Mouse (Mus musculus): ENCODE measurements around the gene Rgs10. TPM values are rescaled to one million over a fixed set of nuclear protein-coding genes. Genes with fewer than 3 reads are reported as not detected.

The Rgs10 gene
- polyA plus RNA-seq, 1 experiment from 2014 or later: 14.0 TPM

DNA sequence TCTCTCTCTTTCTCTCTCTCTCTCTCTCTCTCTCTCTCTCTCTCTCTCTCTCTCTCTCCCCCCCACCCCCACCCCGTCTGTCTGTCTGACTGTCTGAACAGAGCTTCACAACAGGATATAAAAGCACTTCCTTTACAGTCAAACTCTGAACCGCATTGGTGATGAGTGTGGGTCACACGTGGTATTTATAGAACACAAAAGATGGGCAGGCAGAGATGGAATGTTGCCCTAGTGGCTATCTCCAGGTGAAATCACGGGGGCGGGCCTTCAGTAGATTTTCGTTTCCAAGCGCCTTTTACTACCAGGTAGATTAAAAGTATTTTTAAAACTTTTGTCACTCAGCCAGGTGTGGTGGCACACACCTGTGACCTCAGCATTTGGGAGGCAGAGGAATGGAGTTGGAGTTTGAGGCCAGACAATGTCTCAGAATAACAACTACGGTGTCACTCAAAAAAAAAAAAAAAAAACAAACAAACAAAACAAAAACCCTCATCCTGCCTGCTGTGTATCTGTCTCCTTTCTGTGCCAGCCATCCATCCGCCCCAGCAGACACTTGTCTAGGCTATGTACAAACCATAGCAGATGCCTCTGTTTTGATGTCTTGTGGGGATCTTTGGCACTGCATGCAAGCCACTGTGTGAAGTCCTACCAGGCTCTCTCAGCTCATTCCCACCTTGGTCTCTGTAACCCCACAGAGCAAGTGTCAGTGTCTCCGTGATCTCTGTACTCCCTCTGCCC lies 34.7 kb downstream of the Rgs10 start:
- Histone ChIP-seq H3K9me3 (replicated peaks) (no peaks in the 10 kb centered on the region), H3K4me3 (replicated peaks) (no peak overlapping the region), H3K9ac (no peak overlapping the region), H3K4me2 (replicated peaks) (no peak overlapping the region), H3K27me3 (no peaks in the 10 kb centered on the region), H3K27ac (replicated peaks) (no peak overlapping the region), H3K4me1 (no peaks in the 10 kb centered on the region), H3K36me3 (no peaks in the 10 kb centered on the region)
- no peak for ATAC-seq (ENCODE audit: insufficient number of reproducible peaks, low FRiP score, low TSS enrichment, low read depth)
- WGBS: 68% methylated on average over 10 of the region's 10 CpGs

- H3K4me1 ChIP-seq: no peaks in the 10 kb centered on the region
- 78% methylated on average over 7 of the region's 7 CpGs for WGBS
- no peak overlapping the region for H3K4me3 ChIP-seq (replicated peaks)
- H3K9me3 ChIP-seq (replicated peaks): no peaks in the 10 kb centered on the region
- no peak overlapping the region for H3K9ac ChIP-seq
- no peaks in the 10 kb centered on the region for H3K27me3 ChIP-seq
- ATAC-seq (ENCODE audit: insufficient number of reproducible peaks, low FRiP score, low TSS enrichment, low read depth): no peak
- H3K36me3 ChIP-seq: no peaks in the 10 kb centered on the region
- no peak overlapping the region for H3K27ac ChIP-seq (replicated peaks)
- no peak overlapping the region for H3K4me2 ChIP-seq (replicated peaks)
Measured at GRCm38 (mm10) chr7:128383189-128383725, 35.3 kb downstream of the Rgs10 start.

- Histone ChIP-seq H3K9ac (no peak overlapping the region), H3K27me3 (no peaks in the 10 kb centered on the region), H3K9me3 (replicated peaks) (no peaks in the 10 kb centered on the region), H3K27ac (replicated peaks) (no peak overlapping the region), H3K36me3 (no peaks in the 10 kb centered on the region), H3K4me3 (replicated peaks) (no peak overlapping the region), H3K4me2 (replicated peaks) (no peak overlapping the region), H3K4me1 (no peaks in the 10 kb centered on the region)
- ATAC-seq (ENCODE audit: insufficient number of reproducible peaks, low FRiP score, low TSS enrichment, low read depth): no peak
- WGBS: 90% methylated on average over 6 of the region's 6 CpGs
Measured at GRCm38 (mm10) chr7:128382527-128382860, 36.1 kb downstream of the Rgs10 start.

DNA sequence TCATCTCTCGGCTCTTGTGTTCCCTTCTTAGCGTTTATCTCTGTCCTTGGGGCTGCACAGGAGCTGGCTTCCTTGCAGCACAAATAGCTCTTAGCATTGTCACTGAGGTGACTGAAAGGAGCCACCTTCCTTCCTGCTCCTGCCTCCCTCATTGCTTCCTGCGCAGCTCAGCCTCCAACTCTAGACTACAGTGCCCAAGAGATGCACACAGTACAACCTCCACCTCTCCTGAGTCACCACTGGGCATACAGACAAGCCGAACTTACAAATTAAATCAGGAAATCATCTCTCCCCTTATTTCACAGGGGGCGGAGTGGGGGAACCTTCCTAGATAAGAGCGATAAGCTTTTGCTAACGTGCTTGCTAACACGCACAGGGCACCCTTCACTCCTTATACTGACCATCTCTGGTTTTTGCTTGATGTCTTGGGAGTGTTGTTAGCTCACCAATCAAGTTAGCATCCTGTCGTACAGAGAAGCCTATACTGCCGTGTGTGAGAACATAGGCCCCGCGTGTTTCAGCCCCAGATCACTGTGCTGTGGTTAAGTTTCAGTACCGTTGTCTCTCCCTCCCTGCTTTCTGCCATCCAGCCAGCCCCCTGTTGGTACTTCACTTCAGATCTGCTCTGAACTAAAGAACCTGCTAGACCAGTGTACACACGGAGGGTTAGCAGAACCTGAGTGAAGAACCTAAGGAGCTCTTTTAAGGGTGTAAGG lies 36.6 kb downstream of the Rgs10 start:
- 72% methylated on average over 14 of the region's 14 CpGs for WGBS
- no peaks in the 10 kb centered on the region for H3K4me1 ChIP-seq
- no peak overlapping the region for H3K27ac ChIP-seq (replicated peaks)
- no peak overlapping the region for H3K9ac ChIP-seq
- ATAC-seq (ENCODE audit: insufficient number of reproducible peaks, low FRiP score, low TSS enrichment, low read depth): no peak
- H3K4me2 ChIP-seq (replicated peaks): no peak overlapping the region
- no peaks in the 10 kb centered on the region for H3K9me3 ChIP-seq (replicated peaks)
- no peaks in the 10 kb centered on the region for H3K27me3 ChIP-seq
- no peak overlapping the region for H3K4me3 ChIP-seq (replicated peaks)
- H3K36me3 ChIP-seq: no peaks in the 10 kb centered on the region

DNA sequence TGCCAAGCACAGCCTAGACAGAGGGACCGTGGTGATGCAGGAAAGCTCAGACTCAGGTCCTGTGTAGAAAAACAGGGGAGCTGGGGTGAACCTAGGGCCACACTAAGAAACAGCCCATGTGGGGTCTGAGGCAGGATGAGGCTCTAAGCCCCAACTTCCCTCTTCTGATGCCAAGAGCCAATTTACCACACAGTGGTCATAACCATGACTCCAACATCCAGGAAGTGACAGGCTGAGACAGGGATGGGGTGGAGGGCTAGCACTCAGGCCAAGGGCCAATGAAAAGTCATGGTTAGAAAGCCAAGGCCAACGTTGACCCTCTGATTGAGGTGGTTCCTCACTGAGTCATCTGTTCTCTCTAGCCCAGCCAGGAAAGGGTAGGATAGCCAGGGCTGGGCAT lies 37.6 kb downstream of the Rgs10 start:
- 86% methylated on average over 2 of the region's 2 CpGs for WGBS
- no peak overlapping the region for H3K27ac ChIP-seq (replicated peaks)
- H3K9me3 ChIP-seq (replicated peaks): no peaks in the 10 kb centered on the region
- no peaks in the 10 kb centered on the region for H3K4me1 ChIP-seq
- no peak overlapping the region for H3K4me2 ChIP-seq (replicated peaks)
- no peak overlapping the region for H3K4me3 ChIP-seq (replicated peaks)
- no peaks in the 10 kb centered on the region for H3K27me3 ChIP-seq
- no peak for ATAC-seq (ENCODE audit: insufficient number of reproducible peaks, low FRiP score, low TSS enrichment, low read depth)
- H3K36me3 ChIP-seq: no peaks in the 10 kb centered on the region
- H3K9ac ChIP-seq: no peak overlapping the region

- WGBS: 54% methylated on average over 16 of the region's 16 CpGs
- Histone ChIP-seq H3K4me2 (replicated peaks) (no peak overlapping the region), H3K27ac (replicated peaks) (0 out of 2 replicates have a peak overlapping the region, but pooled peaks have one; percentile 44), H3K4me3 (replicated peaks) (no peak overlapping the region), H3K36me3 (no peaks in the 10 kb centered on the region), H3K9me3 (replicated peaks) (no peaks in the 10 kb centered on the region), H3K9ac (no peak overlapping the region), H3K27me3 (no peaks in the 10 kb centered on the region), H3K4me1 (no peaks in the 10 kb centered on the region)
- ATAC-seq (ENCODE audit: insufficient number of reproducible peaks, low FRiP score, low TSS enrichment, low read depth): no peak
Measured at GRCm38 (mm10) chr7:128379162-128379805, 39.3 kb downstream of the Rgs10 start.

- Histone ChIP-seq H3K27ac (replicated peaks) (no peak overlapping the region), H3K4me2 (replicated peaks) (no peak overlapping the region), H3K36me3 (no peaks in the 10 kb centered on the region), H3K27me3 (no peaks in the 10 kb centered on the region), H3K4me1 (no peaks in the 10 kb centered on the region), H3K4me3 (replicated peaks) (no peak overlapping the region), H3K9me3 (replicated peaks) (no peaks in the 10 kb centered on the region), H3K9ac (no peak overlapping the region)
- 81% methylated on average over 11 of the region's 11 CpGs for WGBS
- ATAC-seq (ENCODE audit: insufficient number of reproducible peaks, low FRiP score, low TSS enrichment, low read depth): no peak
Measured at GRCm38 (mm10) chr7:128376206-128376701, 42.3 kb downstream of the Rgs10 start.

GRCm38 (mm10) chr7:128374156-128374555 lies 44.4 kb downstream of the Rgs10 start:
- H3K4me1 ChIP-seq: no peaks in the 10 kb centered on the region
- no peaks in the 10 kb centered on the region for H3K36me3 ChIP-seq
- ATAC-seq (ENCODE audit: insufficient number of reproducible peaks, low FRiP score, low TSS enrichment, low read depth): no peak
- H3K4me2 ChIP-seq (replicated peaks): no peak overlapping the region
- no peaks in the 10 kb centered on the region for H3K9me3 ChIP-seq (replicated peaks)
- no peaks in the 10 kb centered on the region for H3K27me3 ChIP-seq
- WGBS: 87% methylated on average over 11 of the region's 11 CpGs
- no peak overlapping the region for H3K4me3 ChIP-seq (replicated peaks)
- no peak overlapping the region for H3K9ac ChIP-seq
- H3K27ac ChIP-seq (replicated peaks): no peak overlapping the region

DNA sequence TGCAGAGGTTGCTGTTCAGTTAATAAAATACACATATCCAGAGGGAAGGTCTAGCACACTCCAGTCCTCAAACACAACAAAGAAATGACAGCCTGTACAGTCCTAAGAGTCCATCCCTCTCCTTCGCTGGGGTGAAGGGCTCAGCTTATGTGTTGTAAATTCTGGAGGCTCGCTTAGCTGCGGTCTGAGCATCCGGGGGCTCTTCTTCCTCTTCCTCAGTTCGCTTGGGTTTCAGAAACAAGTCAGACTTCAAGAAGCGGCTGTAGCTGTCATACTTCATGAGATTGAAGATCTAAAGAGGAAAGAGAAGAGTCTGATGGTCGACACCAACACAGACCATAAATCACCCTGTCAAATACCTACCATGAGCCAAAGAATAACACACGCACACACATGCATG lies 44.8 kb downstream of the Rgs10 start:
- H3K4me1 ChIP-seq: no peaks in the 10 kb centered on the region
- H3K4me3 ChIP-seq (replicated peaks): no peak overlapping the region
- no peak for ATAC-seq (ENCODE audit: insufficient number of reproducible peaks, low FRiP score, low TSS enrichment, low read depth)
- no peak overlapping the region for H3K4me2 ChIP-seq (replicated peaks)
- no peaks in the 10 kb centered on the region for H3K36me3 ChIP-seq
- no peaks in the 10 kb centered on the region for H3K27me3 ChIP-seq
- whole genome bisulfite sequencing: 83% methylated on average over 8 of the region's 8 CpGs
- no peak overlapping the region for H3K9ac ChIP-seq
- no peak overlapping the region for H3K27ac ChIP-seq (replicated peaks)
- no peaks in the 10 kb centered on the region for H3K9me3 ChIP-seq (replicated peaks)

GRCm38 (mm10) chr7:128372331-128372730 lies 46.2 kb downstream of the Rgs10 start:
- no peak overlapping the region for H3K4me3 ChIP-seq (replicated peaks)
- H3K4me1 ChIP-seq: no peaks in the 10 kb centered on the region
- H3K27ac ChIP-seq (replicated peaks): no peak overlapping the region
- H3K27me3 ChIP-seq: no peaks in the 10 kb centered on the region
- no peak overlapping the region for H3K4me2 ChIP-seq (replicated peaks)
- no peak overlapping the region for H3K9ac ChIP-seq
- H3K36me3 ChIP-seq: no peaks in the 10 kb centered on the region
- ATAC-seq (ENCODE audit: insufficient number of reproducible peaks, low FRiP score, low TSS enrichment, low read depth): no peak
- WGBS: 46% methylated on average over 3 of the region's 3 CpGs
- H3K9me3 ChIP-seq (replicated peaks): no peaks in the 10 kb centered on the region

- H3K4me1 ChIP-seq: no peaks in the 10 kb centered on the region
- ATAC-seq (ENCODE audit: insufficient number of reproducible peaks, low FRiP score, low TSS enrichment, low read depth): no peak
- no peak overlapping the region for H3K27ac ChIP-seq (replicated peaks)
- H3K4me3 ChIP-seq (replicated peaks): no peak overlapping the region
- 76% methylated on average over 12 of the region's 12 CpGs for WGBS
- H3K36me3 ChIP-seq: no peaks in the 10 kb centered on the region
- no peaks in the 10 kb centered on the region for H3K9me3 ChIP-seq (replicated peaks)
- no peaks in the 10 kb centered on the region for H3K27me3 ChIP-seq
- H3K9ac ChIP-seq: no peak overlapping the region
- no peak overlapping the region for H3K4me2 ChIP-seq (replicated peaks)
Measured at GRCm38 (mm10) chr7:128369366-128369765, 49.2 kb downstream of the Rgs10 start.

Measured in embryonic facial prominence, embryonic 15.5 days (tissue).